Mouse (Mus musculus) lung, postnatal 4 days (tissue): ENCODE data around the gene Olfr512.

Experiments
- DNase-seq, 2 experiments: peaks; one replicate each; pipeline ENCODE4 v3.0.0; 2021

Gene Olfr512

DNA sequence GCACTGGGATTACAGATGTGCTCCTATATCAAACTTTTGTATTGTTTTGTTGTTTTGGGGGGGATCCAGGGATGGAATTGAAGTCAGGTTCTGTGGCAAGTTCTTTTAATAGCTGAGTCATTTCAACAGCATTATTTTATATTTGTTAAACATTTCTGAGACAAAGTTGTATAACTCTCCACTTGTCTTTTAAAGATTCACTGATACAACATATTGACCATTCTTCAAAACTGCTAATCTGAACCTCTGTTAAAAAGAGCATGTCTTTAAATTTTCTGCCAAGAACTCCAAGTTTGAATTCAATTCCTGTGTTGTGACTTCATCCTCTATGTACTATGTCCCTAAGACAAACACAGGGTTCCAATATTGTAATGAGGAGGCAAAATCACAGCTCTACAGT is at the start of gene Olfr512:
TSS of gene Olfr512 (plus strand) at position 301 of the 400 bp plus-strand sequence.
- no peak for DNase-seq

DNA sequence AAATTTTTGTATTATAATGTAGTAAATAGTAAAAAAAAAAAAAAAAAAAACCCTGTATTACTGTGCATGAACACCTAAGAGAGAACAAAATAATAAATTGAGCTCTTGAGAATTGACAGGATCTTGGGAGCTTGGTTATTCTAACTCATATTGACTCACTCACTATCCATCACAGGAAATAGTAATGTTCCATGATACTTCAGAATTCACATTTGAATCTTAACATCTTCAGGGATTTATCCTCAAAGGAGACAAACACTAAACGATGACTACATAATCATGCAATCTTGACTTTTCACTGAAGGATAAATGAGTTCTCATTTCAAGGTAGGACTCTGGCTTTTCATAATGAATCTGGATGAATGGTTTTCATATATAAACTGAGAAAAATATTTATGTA is 47.0 kb upstream of the Olfr512 start, which contains the start of gene Olfr510:
TSS of gene Olfr510 (plus strand) at position 301 of the 400 bp plus-strand sequence.
- no peak for DNase-seq

DNA sequence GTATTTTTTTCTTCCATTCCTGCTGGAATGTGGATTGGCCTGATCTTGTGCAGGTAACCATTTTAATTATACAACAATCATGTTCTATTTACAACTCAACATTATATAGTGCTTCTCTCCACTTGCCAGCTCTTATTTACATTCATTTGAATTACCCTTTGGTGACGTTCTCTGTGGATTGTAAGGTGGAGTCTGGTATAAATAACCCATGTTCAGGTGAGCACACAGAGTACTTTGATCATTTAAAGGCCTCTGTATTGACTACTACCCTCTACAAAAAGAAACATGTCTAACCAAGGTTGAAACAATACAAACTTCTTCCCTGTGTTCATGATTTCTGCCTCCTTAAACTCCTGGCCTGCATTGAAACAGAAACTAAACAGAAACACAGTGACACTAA is 42.1 kb upstream of the Olfr512 start:
- no peak for DNase-seq

DNA sequence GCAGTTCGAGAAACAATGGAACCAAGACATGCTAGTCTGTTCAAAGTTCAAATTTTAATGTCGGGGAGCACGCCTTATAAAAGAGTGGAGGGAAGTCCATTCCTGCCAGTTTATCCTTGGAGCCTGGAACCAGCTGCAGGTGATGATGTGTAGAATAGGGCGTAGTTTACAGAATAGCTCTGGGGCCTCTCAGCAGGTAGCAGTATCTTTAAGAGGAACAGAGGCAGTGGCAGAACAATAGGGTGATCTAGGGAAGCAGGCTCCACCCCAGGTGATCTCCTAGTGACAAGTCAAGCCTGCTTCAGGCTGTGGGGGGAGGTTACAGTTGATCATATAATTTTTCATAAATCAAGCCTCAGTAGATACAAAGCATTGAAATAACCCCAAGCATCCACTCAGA is 34.2 kb upstream of the Olfr512 start:
- no peak for DNase-seq

DNA sequence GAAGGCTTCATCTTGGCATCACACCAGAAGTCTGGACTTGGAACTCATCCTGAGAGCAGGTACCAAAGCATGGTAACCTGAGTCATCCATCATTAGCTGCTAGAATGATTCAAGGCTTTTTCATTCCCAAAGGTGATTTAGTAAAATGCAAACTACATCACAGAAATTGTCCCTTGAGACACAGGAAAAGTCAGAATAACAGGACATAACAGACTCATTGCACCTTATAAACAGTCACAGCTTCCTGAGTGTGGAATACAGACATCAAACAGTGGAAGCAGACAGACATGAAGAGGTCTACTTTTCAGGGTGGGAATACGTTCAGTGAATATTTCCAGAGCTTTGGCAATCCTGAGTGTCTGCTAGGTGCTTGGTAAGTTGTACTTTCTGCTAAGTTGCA is 37.6 kb downstream of the Olfr512 start, which contains the start of gene Olfr513:
TSS of gene Olfr513 (plus strand) at position 301 of the 400 bp plus-strand sequence.
- DNase-seq = no peak

DNA sequence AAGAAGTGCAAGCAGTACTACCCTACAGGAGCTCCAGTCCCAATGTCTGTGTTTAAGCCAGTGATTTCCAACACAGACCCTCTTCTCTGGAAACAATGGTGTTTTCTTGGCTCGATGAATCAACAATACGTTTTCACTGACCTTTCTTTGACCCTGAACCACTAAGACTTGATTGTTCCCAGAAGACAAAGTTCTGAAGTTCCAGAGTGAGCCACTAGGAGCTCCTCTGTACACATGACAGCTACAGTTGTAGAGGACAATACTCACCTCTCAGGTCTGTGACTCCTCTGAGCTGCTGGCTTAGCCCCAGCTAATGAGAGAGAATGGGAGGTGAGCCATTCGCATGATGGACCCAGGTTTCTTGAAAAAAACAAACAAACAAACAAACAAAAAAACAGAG is 47.3 kb downstream of the Olfr512 start:
- no peak for DNase-seq
